Mouse (Mus musculus) thymus, adult 2 months (tissue): ENCODE data around the gene Tenm2.

Experiments
- CTCF ChIP-seq: fragments of 200-500 bp; IDR thresholded peaks from 2 replicates; pipeline ENCODE4 v1.5.1; 2012; ENCODE audit warnings: mild to moderate bottlenecking, control low read depth, low read length, moderate library complexity, borderline replicate concordance; ENCODE audit not compliant: control insufficient read depth, poor library complexity, insufficient read depth; ENCODE audit errors: extremely low read depth
- POLR2A ChIP-seq: fragments of 200-500 bp; IDR thresholded peaks from 2 replicates; pipeline ENCODE4 v1.6.1; 2012; ENCODE audit warnings: mild to moderate bottlenecking, low read length, control low read depth, moderate library complexity; ENCODE audit not compliant: control insufficient read depth, poor library complexity, insufficient read depth; ENCODE audit errors: extremely low read depth

DNA sequence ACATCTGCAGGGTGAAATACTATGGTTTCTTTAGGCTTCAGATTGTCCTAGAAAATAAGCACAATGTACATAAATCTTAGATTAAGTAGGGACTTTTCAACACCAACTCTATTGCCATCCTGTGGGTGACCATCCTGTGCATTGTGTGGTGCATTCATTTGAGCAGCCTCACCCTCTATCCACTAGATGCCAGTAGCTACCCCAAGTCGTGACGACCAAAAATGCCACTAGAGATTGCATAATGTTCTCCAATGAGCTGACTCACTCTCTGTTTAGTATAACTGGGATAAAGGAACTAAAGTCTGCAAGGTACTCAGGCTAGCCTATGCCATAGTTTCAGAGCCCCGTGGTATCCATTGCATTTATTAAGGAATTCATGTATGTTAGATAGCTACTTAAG is 543.1 kb downstream of the Tenm2 start:
- TF ChIP-seq POLR2A (no peak), CTCF (no peak)
